Mouse (Mus musculus) liver, embryonic 14.5 days (tissue): ENCODE results near the gene Zfp366.

Experiments
- CTCF ChIP-seq: IDR thresholded peaks from 2 replicates; pipeline ENCODE4 v1.5.1; 2016; ENCODE audit warnings: antibody characterized with exemption, low read depth, control low read depth
- EP300 ChIP-seq: IDR thresholded peaks from 2 replicates; pipeline ENCODE4 v1.6.1; 2016; ENCODE audit warnings: antibody characterized with exemption, low read depth

- TF ChIP-seq CTCF (no peak), EP300 (no peak)
These were observed 99.3 kb downstream of the Zfp366 start for GRCm38 (mm10) chr13:99283916-99284315.
